Mouse (Mus musculus): Measurements from ENCODE around the gene Vps35l. TPM values are rescaled to one million over a fixed set of nuclear protein-coding genes. Genes with fewer than 3 reads are reported as not detected.

Gene Vps35l
- polyA plus RNA-seq, 1 experiment, result 31.1 TPM

GRCm38 (mm10) chr7:118852611-118853010 is 112.6 kb downstream of the Vps35l start:
- Histone ChIP-seq H3K27ac (ENCODE audit: control insufficient read depth, insufficient read depth, low read depth, low read length, poor library complexity) (no peak overlapping the region), H3K4me1 (ENCODE audit: control insufficient read depth, insufficient read depth, low read length) (peaks cover 2% of the 10 kb centered on the region; the same call in 1 of the 2 replicates), H3K4me3 (replicated peaks; ENCODE audit: control insufficient read depth, low read depth, low read length) (no peak overlapping the region)
- 74% methylated on average over 4 of the region's 4 CpGs for WGBS
- TF ChIP-seq POLR2A (IDR thresholded peaks at IDR 0.05; ENCODE audit: borderline replicate concordance, control insufficient read depth, low read depth, low read length) (no peak), CTCF (IDR thresholded peaks at IDR 0.05; ENCODE audit: control insufficient read depth, insufficient read depth, low read length) (no peak)

DNA sequence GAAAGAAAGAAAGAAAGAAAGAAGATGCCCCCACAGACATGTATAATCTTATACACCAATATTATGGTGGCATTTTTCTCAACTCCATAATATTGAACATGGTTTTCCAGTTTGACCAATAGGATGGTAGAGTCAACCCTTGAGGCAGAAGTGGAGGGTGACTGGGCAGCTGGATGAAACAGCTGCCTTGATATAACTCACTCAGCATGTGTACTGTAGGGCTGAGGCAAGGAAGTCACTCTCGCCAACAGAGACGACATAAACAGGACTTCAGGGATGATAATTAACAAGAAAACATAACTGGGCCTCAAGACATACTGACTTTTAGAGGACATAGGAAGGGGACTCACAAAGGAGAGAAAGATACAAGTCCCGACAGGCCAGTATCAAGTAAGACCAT is 114.6 kb downstream of the Vps35l start:
- WGBS, result 11% methylated on average over 3 of the region's 3 CpGs
- TF ChIP-seq CTCF (IDR thresholded peaks at IDR 0.05; ENCODE audit: control insufficient read depth, insufficient read depth, low read length) (no peak), POLR2A (IDR thresholded peaks at IDR 0.05; ENCODE audit: borderline replicate concordance, control insufficient read depth, low read depth, low read length) (no peak)
- Histone ChIP-seq H3K4me3 (replicated peaks; ENCODE audit: control insufficient read depth, low read depth, low read length) (peak overlapping the region; percentile 40), H3K4me1 (ENCODE audit: control insufficient read depth, insufficient read depth, low read length) (peaks cover 2% of the 10 kb centered on the region; the same call in 1 of the 2 replicates), H3K27ac (ENCODE audit: control insufficient read depth, insufficient read depth, low read depth, low read length, poor library complexity) (no peak overlapping the region)

DNA sequence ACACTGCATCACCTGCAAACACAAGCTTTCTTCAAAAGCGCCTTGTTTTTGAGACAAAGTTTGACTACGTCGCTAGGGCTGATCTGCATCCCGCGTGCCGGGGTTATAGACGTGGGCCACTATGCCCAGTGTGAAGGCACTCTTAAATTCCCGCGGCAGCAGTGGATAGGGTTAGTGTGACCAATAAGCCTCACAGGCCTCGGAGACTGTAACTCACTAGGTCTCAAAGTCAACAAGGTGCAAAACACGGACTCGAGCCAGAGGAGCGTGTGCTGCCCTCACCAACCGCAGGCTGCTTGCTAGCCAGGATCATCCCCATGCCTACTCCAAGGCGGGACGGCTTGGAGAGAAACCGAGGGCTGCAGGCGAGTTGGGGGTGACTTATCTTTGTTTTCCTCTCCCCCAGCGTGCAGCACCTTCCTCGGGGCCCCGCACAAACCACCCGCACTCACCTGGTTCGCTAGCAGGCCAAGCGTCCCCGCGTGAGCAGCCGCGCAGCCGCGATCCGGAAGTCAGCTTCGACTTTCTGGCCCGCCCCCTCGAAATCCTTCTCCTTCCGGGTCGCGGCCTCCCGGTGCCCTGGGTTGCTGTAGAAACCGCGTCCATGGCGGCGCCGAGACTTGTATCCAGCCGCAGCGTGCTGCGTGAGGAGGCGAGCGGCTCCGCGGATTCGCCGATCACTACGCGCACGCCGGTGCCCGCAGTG is 115.3 kb downstream of the Vps35l start, which contains the start of gene Iqck:
TSS of gene Iqck (plus strand) at position 582 of the 706 bp plus-strand sequence.
- no peak for TF ChIP-seq CTCF (IDR thresholded peaks at IDR 0.05; ENCODE audit: control insufficient read depth, insufficient read depth, low read length)
- TF ChIP-seq POLR2A (IDR thresholded peaks at IDR 0.05; ENCODE audit: borderline replicate concordance, control insufficient read depth, low read depth, low read length), result peak; percentile 51; the same call in 1 of the 2 replicates
- peak within 1 kb of the TSS; percentile 92 for H3K4me3 ChIP-seq (replicated peaks; ENCODE audit: control insufficient read depth, low read depth, low read length)
- peaks cover 2% of the 10 kb centered on the region; the same call in 1 of the 2 replicates for H3K4me1 ChIP-seq (ENCODE audit: control insufficient read depth, insufficient read depth, low read length)
- WGBS, result under 1% methylated on average over 57 of the region's 57 CpGs
- no peak within 1 kb of the TSS; the same call in 1 of the 2 replicates for H3K27ac ChIP-seq (ENCODE audit: control insufficient read depth, insufficient read depth, low read depth, low read length, poor library complexity)

DNA sequence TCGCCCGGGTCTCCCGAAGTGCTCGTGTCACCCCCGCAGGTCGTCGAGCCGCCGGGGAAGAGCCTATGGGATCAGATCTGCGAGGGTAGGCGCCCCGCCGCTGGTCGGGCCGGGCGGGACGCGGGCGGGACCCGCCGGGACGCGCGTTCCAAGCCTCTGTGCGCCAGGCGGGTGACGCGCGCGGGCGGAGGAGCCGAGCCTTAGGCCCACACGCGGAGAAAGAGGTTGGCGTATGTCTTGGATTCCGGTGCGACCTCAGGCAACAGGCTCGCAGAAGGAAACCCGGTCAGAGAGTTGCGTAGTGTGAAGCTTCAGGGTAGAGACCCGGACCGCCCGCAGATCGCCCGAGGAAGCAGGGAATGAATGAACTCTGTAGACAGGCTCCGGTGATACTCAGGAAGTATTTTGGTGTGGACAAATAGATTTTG is 115.9 kb downstream of the Vps35l start, which contains the start of gene Knop1:
TSS of gene Knop1 (minus strand) at position 378 of the 428 bp plus-strand sequence.
- WGBS, result under 1% methylated on average over 46 of the region's 46 CpGs
- peak within 1 kb of the TSS; percentile 92 for H3K4me3 ChIP-seq (replicated peaks; ENCODE audit: control insufficient read depth, low read depth, low read length)
- no peak for TF ChIP-seq CTCF (IDR thresholded peaks at IDR 0.05; ENCODE audit: control insufficient read depth, insufficient read depth, low read length)
- no peak for TF ChIP-seq POLR2A (IDR thresholded peaks at IDR 0.05; ENCODE audit: borderline replicate concordance, control insufficient read depth, low read depth, low read length)
- H3K4me1 ChIP-seq (ENCODE audit: control insufficient read depth, insufficient read depth, low read length), result peaks cover 2% of the 10 kb centered on the region; the same call in 1 of the 2 replicates
- H3K27ac ChIP-seq (ENCODE audit: control insufficient read depth, insufficient read depth, low read depth, low read length, poor library complexity), result no peak within 1 kb of the TSS; the same call in 1 of the 2 replicates

GRCm38 (mm10) chr7:118858640-118859039 is 118.6 kb downstream of the Vps35l start:
- Histone ChIP-seq H3K4me3 (replicated peaks; ENCODE audit: control insufficient read depth, low read depth, low read length) (no peak overlapping the region), H3K4me1 (ENCODE audit: control insufficient read depth, insufficient read depth, low read length) (peaks cover 2% of the 10 kb centered on the region; the same call in 1 of the 2 replicates), H3K27ac (ENCODE audit: control insufficient read depth, insufficient read depth, low read depth, low read length, poor library complexity) (no peak overlapping the region)
- 70% methylated on average over 1 of the region's 1 CpGs for WGBS
- TF ChIP-seq POLR2A (IDR thresholded peaks at IDR 0.05; ENCODE audit: borderline replicate concordance, control insufficient read depth, low read depth, low read length), result no peak
- no peak for TF ChIP-seq CTCF (IDR thresholded peaks at IDR 0.05; ENCODE audit: control insufficient read depth, insufficient read depth, low read length)

DNA sequence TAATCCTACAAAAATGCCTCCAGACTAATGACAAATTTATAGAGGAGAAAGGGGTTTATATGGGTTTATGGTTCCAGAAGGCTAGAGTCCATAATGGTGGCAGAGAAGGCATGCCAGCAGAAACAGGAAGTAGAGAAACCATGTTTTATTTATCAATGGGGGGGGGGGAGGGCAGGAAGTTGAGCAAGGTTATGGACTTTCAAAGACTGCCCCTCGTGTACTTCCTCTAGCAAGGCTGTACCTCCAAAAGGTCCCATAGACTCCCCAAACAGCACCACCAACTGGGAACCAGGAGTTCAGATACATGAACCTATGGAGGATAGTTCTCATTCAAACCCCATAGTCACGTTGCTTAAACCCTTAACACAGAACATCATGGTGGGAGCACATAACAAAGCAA is 125.3 kb downstream of the Vps35l start:
- 41% methylated on average over 2 of the region's 2 CpGs for WGBS
- no peaks in the 10 kb centered on the region for H3K4me1 ChIP-seq (ENCODE audit: control insufficient read depth, insufficient read depth, low read length)
- no peak for TF ChIP-seq CTCF (IDR thresholded peaks at IDR 0.05; ENCODE audit: control insufficient read depth, insufficient read depth, low read length)
- no peak for TF ChIP-seq POLR2A (IDR thresholded peaks at IDR 0.05; ENCODE audit: borderline replicate concordance, control insufficient read depth, low read depth, low read length)
- H3K27ac ChIP-seq (ENCODE audit: control insufficient read depth, insufficient read depth, low read depth, low read length, poor library complexity), result no peak overlapping the region
- H3K4me3 ChIP-seq (replicated peaks; ENCODE audit: control insufficient read depth, low read depth, low read length), result no peak overlapping the region

DNA sequence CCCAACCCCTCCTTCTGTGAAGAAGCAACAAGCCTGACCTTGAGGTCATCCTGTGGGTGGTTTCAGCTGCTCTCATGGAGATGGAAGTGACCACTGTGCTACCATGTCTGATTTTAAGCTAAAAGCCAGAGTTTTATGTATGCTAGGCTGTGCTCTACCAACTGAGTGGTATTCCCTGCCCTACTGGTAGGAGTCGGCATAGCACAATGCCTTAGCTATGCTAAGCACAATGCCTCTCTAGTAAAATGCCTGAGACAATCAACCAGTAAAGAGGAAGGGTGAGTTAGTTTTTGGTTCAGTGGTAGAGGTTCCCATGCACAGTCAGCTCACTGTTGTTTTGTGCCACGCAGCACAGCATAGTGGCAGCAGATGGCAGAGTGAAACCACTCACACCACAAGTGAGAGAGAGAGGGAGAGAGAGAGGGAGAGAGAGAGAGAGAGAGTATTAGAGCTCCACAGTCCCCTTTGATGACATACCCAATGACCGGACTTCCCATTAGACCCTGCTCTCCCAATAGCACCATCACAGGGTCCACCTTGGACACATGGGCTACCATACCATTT is 139.5 kb downstream of the Vps35l start:
- H3K4me3 ChIP-seq (replicated peaks; ENCODE audit: control insufficient read depth, low read depth, low read length), result no peak overlapping the region
- H3K4me1 ChIP-seq (ENCODE audit: control insufficient read depth, insufficient read depth, low read length), result no peaks in the 10 kb centered on the region
- 87% methylated on average over 3 of the region's 3 CpGs for WGBS
- no peak for TF ChIP-seq CTCF (IDR thresholded peaks at IDR 0.05; ENCODE audit: control insufficient read depth, insufficient read depth, low read length)
- no peak for TF ChIP-seq POLR2A (IDR thresholded peaks at IDR 0.05; ENCODE audit: borderline replicate concordance, control insufficient read depth, low read depth, low read length)
- H3K27ac ChIP-seq (ENCODE audit: control insufficient read depth, insufficient read depth, low read depth, low read length, poor library complexity), result no peak overlapping the region

- H3K27ac ChIP-seq (ENCODE audit: control insufficient read depth, insufficient read depth, low read depth, low read length, poor library complexity), result no peak overlapping the region
- 81% methylated on average over 4 of the region's 4 CpGs for WGBS
- TF ChIP-seq CTCF (IDR thresholded peaks at IDR 0.05; ENCODE audit: control insufficient read depth, insufficient read depth, low read length) (no peak), POLR2A (IDR thresholded peaks at IDR 0.05; ENCODE audit: borderline replicate concordance, control insufficient read depth, low read depth, low read length) (no peak)
- no peak overlapping the region for H3K4me3 ChIP-seq (replicated peaks; ENCODE audit: control insufficient read depth, low read depth, low read length)
- H3K4me1 ChIP-seq (ENCODE audit: control insufficient read depth, insufficient read depth, low read length), result no peaks in the 10 kb centered on the region; the same call in 1 of the 2 replicates
Measured at GRCm38 (mm10) chr7:118883957-118884356, 143.9 kb downstream of the Vps35l start.
